Mouse (Mus musculus): ENCODE data around the gene Eogt. TPM values are rescaled to one million over a fixed set of nuclear protein-coding genes. Genes with fewer than 3 reads are reported as not detected.

The Eogt gene
- polyA plus RNA-seq, 1 experiment from 2014 or later, result 1.8 TPM

DNA sequence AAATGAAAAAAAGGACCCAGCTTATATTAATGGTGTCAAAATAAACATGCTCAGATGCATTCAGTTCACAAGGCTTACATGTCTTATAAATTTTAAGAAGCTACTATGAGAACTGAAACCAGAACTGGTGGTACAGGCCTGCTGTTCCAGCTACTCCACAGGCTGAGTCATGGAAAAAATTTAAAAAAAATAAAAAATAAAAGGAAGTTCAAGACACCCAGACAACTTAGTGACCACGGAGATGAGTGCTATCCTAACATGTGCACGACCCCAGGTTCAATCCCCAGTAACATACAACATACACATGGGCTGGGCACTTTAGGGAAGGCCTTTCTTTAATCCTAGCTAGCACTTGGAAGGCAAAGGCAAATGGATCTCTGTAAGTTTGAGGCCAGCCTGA is 739 bp upstream of the Eogt start:
- Histone ChIP-seq H3K9me3 (ENCODE audit: low read length) (no peaks in the 10 kb centered on the region), H3K4me3 (ENCODE audit: low read depth, low read length) (no peak overlapping the region), H3K9ac (replicated peaks) (no peak overlapping the region), H3K4me2 (ENCODE audit: low read depth, low read length) (no peak overlapping the region), H3K27ac (ENCODE audit: low read depth) (peak overlapping the region; percentile 80), H3K27me3 (ENCODE audit: insufficient read depth, low read length) (no peaks in the 10 kb centered on the region), H3K36me3 (replicated peaks; ENCODE audit: insufficient read depth, low read length) (peaks cover 6% of the 10 kb centered on the region; the same call in 1 of the 2 replicates), H3K4me1 (ENCODE audit: insufficient read depth) (peaks cover 18% of the 10 kb centered on the region)
- WGBS (ENCODE audit: insufficient replicate concordance), result 60% methylated on average over 2 of the region's 2 CpGs
- TF ChIP-seq CTCF (IDR thresholded peaks at IDR 0.05; ENCODE audit: low read depth) (no peak), EP300 (IDR thresholded peaks at IDR 0.05; ENCODE audit: low read depth) (no peak)
- no peak for DNase-seq
- ATAC-seq, result no peak

DNA sequence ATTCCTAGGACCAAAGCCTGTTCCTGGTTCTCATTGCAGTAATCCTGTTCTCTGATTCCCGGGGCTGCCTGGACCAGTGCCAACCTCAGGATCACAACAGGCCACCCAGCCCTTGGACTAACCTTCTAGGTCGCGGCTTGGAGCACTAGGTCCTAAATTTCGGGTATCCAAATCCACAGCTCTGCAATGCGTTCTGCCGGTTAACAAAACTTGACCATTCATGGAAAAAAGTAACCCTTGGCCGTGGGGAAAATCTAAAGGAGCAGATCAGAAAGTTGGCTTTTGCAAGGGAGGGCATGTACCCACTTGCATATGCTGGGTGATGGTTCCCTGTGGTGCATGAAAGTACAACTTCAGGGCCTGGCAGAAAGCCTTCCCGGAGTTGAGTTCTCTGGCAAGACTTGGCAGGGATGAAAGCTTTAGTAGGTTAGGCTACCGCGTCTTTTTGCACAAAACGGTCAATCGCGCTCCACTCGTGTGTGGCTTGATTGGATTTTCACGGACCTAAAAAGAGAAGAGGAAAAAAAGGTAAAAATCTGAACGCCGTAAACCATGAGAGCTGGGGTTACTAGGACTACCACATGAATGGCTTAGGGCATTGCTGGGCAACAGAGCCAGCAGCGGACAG is 1.1 kb downstream of the Eogt start:
- TF ChIP-seq CTCF (IDR thresholded peaks at IDR 0.05; ENCODE audit: low read depth) (no peak), EP300 (IDR thresholded peaks at IDR 0.05; ENCODE audit: low read depth) (no peak)
- H3K4me3 ChIP-seq (ENCODE audit: low read depth, low read length), result peak overlapping the region; percentile 78
- DNase-seq, result peak; percentile 57
- WGBS (ENCODE audit: insufficient replicate concordance), result 31% methylated on average over 18 of the region's 18 CpGs
- H3K4me2 ChIP-seq (ENCODE audit: low read depth, low read length), result peak overlapping the region; percentile 99
- peak overlapping the region; percentile 94 for H3K9ac ChIP-seq (replicated peaks)
- H3K4me1 ChIP-seq (ENCODE audit: insufficient read depth), result peaks cover 18% of the 10 kb centered on the region
- no peak for ATAC-seq
- H3K27ac ChIP-seq (ENCODE audit: low read depth), result peak overlapping the region; percentile 80; the same call in 1 of the 2 replicates
- no peaks in the 10 kb centered on the region for H3K27me3 ChIP-seq (ENCODE audit: insufficient read depth, low read length)
- peaks cover 8% of the 10 kb centered on the region; the same call in 1 of the 2 replicates for H3K36me3 ChIP-seq (replicated peaks; ENCODE audit: insufficient read depth, low read length)
- H3K9me3 ChIP-seq (ENCODE audit: low read length), result no peaks in the 10 kb centered on the region

DNA sequence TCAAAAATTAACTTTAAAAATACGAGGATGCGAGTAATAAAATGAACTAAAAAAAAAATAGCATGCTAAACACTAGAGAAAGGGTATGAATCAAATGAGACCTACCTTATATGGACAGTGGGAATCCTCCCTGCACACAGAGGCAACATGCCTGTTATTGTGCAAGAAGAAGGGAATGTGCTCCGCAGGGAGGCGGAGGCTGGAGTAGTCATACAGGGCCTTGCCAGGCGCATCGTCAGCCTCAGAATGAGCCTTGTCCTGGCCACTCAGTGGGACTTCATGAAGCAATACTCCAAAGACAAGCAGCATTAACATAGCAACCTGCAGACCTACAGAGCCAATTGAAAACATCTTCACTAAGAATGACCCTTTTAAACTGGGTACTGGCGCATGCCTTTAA is 3.8 kb downstream of the Eogt start:
- ATAC-seq (no peak), DNase-seq (no peak)
- no peak overlapping the region for H3K4me2 ChIP-seq (ENCODE audit: low read depth, low read length)
- H3K4me3 ChIP-seq (ENCODE audit: low read depth, low read length), result no peak overlapping the region
- H3K9ac ChIP-seq (replicated peaks), result no peak overlapping the region
- H3K4me1 ChIP-seq (ENCODE audit: insufficient read depth), result peaks cover 18% of the 10 kb centered on the region
- no peaks in the 10 kb centered on the region for H3K9me3 ChIP-seq (ENCODE audit: low read length)
- 92% methylated on average over 7 of the region's 7 CpGs for WGBS (ENCODE audit: insufficient replicate concordance)
- H3K27me3 ChIP-seq (ENCODE audit: insufficient read depth, low read length), result no peaks in the 10 kb centered on the region
- no peak overlapping the region for H3K27ac ChIP-seq (ENCODE audit: low read depth)
- peaks cover 6% of the 10 kb centered on the region; the same call in 1 of the 2 replicates for H3K36me3 ChIP-seq (replicated peaks; ENCODE audit: insufficient read depth, low read length)
- no peak for TF ChIP-seq CTCF (IDR thresholded peaks at IDR 0.05; ENCODE audit: low read depth)
- no peak for TF ChIP-seq EP300 (IDR thresholded peaks at IDR 0.05; ENCODE audit: low read depth)

DNA sequence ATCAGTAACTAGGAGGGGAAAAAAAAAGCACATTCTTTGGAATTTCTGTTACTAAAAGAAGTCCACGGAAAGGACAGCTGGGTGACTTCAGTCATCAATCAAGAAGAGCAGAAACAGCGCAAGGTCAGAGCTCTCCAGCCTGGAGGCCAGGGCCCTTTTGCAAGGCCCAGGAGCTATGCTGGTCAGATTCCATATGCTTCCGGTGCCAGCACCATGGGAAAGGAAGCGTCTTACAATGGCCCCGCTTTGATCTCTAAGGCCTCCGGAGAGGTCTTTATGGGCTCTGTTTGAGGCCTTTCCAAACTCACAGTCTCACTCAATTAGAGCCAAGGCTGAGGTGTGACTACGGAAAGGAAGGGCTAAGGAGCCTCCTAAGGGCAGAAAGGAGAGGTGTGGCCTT is 4.6 kb downstream of the Eogt start:
- Histone ChIP-seq H3K4me3 (ENCODE audit: low read depth, low read length) (no peak overlapping the region), H3K36me3 (replicated peaks; ENCODE audit: insufficient read depth, low read length) (peaks cover 11% of the 10 kb centered on the region; the same call in 1 of the 2 replicates), H3K27me3 (ENCODE audit: insufficient read depth, low read length) (no peaks in the 10 kb centered on the region), H3K9ac (replicated peaks) (no peak overlapping the region), H3K4me2 (ENCODE audit: low read depth, low read length) (no peak overlapping the region), H3K4me1 (ENCODE audit: insufficient read depth) (peaks cover 18% of the 10 kb centered on the region), H3K9me3 (ENCODE audit: low read length) (no peaks in the 10 kb centered on the region), H3K27ac (ENCODE audit: low read depth) (no peak overlapping the region)
- TF ChIP-seq CTCF (IDR thresholded peaks at IDR 0.05; ENCODE audit: low read depth) (no peak), EP300 (IDR thresholded peaks at IDR 0.05; ENCODE audit: low read depth) (no peak)
- ATAC-seq (no peak), DNase-seq (no peak)
- 71% methylated on average over 7 of the region's 7 CpGs for WGBS (ENCODE audit: insufficient replicate concordance)

DNA sequence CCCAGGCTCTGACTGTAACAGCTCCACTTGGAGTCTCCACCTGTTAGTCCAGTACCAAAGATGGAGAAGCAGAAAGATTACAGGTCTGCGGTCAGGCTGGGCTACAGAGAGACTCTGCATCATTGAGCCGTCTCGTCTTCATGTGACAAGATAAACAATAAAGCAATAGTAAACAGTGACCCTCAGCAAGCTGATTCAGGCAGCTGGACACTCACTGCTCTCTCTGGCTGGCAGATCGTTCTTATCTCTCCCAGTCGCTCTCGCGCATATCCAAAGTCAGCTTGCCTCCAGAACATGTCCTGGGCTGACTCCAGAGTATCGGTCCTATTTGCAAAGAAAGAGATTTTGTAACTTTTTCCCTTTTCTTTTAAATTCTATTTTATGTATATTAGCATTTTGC is 6.4 kb downstream of the Eogt start:
- 69% methylated on average over 8 of the region's 8 CpGs for WGBS (ENCODE audit: insufficient replicate concordance)
- peaks cover 11% of the 10 kb centered on the region; the same call in 1 of the 2 replicates for H3K36me3 ChIP-seq (replicated peaks; ENCODE audit: insufficient read depth, low read length)
- H3K4me2 ChIP-seq (ENCODE audit: low read depth, low read length), result no peak overlapping the region
- no peak for DNase-seq
- ATAC-seq, result no peak
- H3K27ac ChIP-seq (ENCODE audit: low read depth), result no peak overlapping the region
- H3K4me3 ChIP-seq (ENCODE audit: low read depth, low read length), result no peak overlapping the region
- H3K4me1 ChIP-seq (ENCODE audit: insufficient read depth), result peaks cover 4% of the 10 kb centered on the region; the same call in 1 of the 2 replicates
- H3K9ac ChIP-seq (replicated peaks), result no peak overlapping the region
- no peaks in the 10 kb centered on the region for H3K9me3 ChIP-seq (ENCODE audit: low read length)
- no peaks in the 10 kb centered on the region for H3K27me3 ChIP-seq (ENCODE audit: insufficient read depth, low read length)
- TF ChIP-seq EP300 (IDR thresholded peaks at IDR 0.05; ENCODE audit: low read depth), result no peak

DNA sequence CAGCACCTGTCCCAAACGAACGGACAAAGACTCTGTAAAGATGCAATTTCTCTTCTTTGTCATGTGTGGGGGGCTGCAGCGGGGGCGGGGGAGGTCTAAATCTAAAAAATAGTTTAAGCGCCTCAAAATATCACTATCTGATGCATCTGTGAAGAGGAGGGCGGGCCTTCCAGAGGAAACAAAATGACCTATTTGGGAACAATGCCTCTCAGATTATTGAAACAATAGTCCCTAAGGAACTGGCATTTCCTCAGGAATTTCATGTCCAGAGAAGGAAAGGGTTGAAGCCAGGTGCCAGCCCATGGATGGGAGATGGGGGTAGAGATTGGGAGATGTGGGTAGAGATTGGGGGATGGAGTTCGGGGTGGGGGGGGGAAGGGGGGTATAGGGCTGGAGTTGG is 7.2 kb downstream of the Eogt start:
- H3K27me3 ChIP-seq (ENCODE audit: insufficient read depth, low read length), result no peaks in the 10 kb centered on the region
- ATAC-seq, result no peak

More for the DNA sequence above, 7.2 kb downstream of the Eogt start:
- WGBS (ENCODE audit: insufficient replicate concordance), result 72% methylated on average over 7 of the region's 7 CpGs
- no peak overlapping the region for H3K4me3 ChIP-seq (ENCODE audit: low read depth, low read length)
- DNase-seq, result no peak
- H3K4me1 ChIP-seq (ENCODE audit: insufficient read depth), result no peaks in the 10 kb centered on the region
- no peak overlapping the region for H3K27ac ChIP-seq (ENCODE audit: low read depth)
- H3K9me3 ChIP-seq (ENCODE audit: low read length), result no peaks in the 10 kb centered on the region
- no peak overlapping the region for H3K4me2 ChIP-seq (ENCODE audit: low read depth, low read length)
- TF ChIP-seq EP300 (IDR thresholded peaks at IDR 0.05; ENCODE audit: low read depth) (no peak), CTCF (IDR thresholded peaks at IDR 0.05; ENCODE audit: low read depth) (no peak)
- peaks cover 11% of the 10 kb centered on the region; the same call in 1 of the 2 replicates for H3K36me3 ChIP-seq (replicated peaks; ENCODE audit: insufficient read depth, low read length)
- H3K9ac ChIP-seq (replicated peaks), result no peak overlapping the region

Measured in liver, postnatal 0 days (tissue).